Mouse (Mus musculus) kidney, postnatal 0 days (tissue): ENCODE results near the gene Spon2. TPM values are rescaled to one million over a fixed set of nuclear protein-coding genes. Genes with fewer than 3 reads are reported as not detected.

Source experiments
- ATAC-seq: fragments of 200-750 bp; cut with Nextera tagmentation; replicated peaks from 2 replicates; pipeline ENCODE4 v1.8.0; 2017; ENCODE audit warnings: low read depth, moderate number of reproducible peaks, moderate TSS enrichment, moderate library complexity; ENCODE audit not compliant: low FRiP score
- DNase-seq: peaks from one replicate; pipeline ENCODE4 v3.0.0-alpha.2; 2016; ENCODE audit warnings: low spot score
- H3K27ac ChIP-seq: fragments of 300-500 bp; sonication (generic); 2 replicates; pipeline ENCODE4 v1.5.1; 2014; ENCODE audit warnings: mild to moderate bottlenecking
- H3K27me3 ChIP-seq: fragments of 300-500 bp; sonication (generic); 2 replicates; pipeline ENCODE4 v1.6.1; 2014; ENCODE audit warnings: low read length, mixed read lengths; ENCODE audit not compliant: insufficient read depth
- H3K36me3 ChIP-seq: fragments of 300-500 bp; sonication (generic); 2 replicates; pipeline ENCODE4 v1.6.1; 2014; ENCODE audit warnings: low read length, mixed read lengths; ENCODE audit not compliant: insufficient read depth
- H3K4me1 ChIP-seq: fragments of 300-500 bp; sonication (generic); replicated peaks from 2 replicates; pipeline ENCODE4 v1.6.1; 2014; ENCODE audit warnings: antibody characterized with exemption, low read length, mixed read lengths; ENCODE audit not compliant: insufficient read depth
- H3K4me2 ChIP-seq: fragments of 300-500 bp; sonication (generic); 2 replicates; pipeline ENCODE4 v1.6.1; 2014; ENCODE audit warnings: mild to moderate bottlenecking, low read length, moderate library complexity, mixed read lengths
- H3K4me3 ChIP-seq: fragments of 300-500 bp; sonication (generic); replicated peaks from 2 replicates; pipeline ENCODE4 v1.5.1; 2014; ENCODE audit warnings: low read depth, low read length
- H3K9ac ChIP-seq: fragments of 300-500 bp; sonication (generic); 2 replicates; pipeline ENCODE4 v1.6.1; 2014; ENCODE audit warnings: low read depth, low read length
- H3K9me3 ChIP-seq: fragments of 300-500 bp; sonication (generic); replicated peaks from 2 replicates; pipeline ENCODE4 v1.6.1; 2016; ENCODE audit warnings: low read length, inconsistent platforms, mixed read lengths
- CTCF ChIP-seq: IDR thresholded peaks from 2 replicates; pipeline ENCODE4 v1.5.1; 2016; ENCODE audit warnings: antibody characterized with exemption, low read depth, mild to moderate bottlenecking, moderate library complexity
- WGBS: fragments of 180-500 bp; shearing (Covaris S2); extraction: QIAGEN DNeasy Blood & Tissue Kit; methylation state at CpG from one replicate; pipeline ENCODE4 v1.1.7; 2014; 5-methylcytosine and 5-hydroxymethylcytosine counted together
- polyA plus RNA-seq: library from polyadenylated mRNA; unstranded; fragments of >200 nt; fragmentation: Nextera tagmentation; extraction: Ambion mirVana; gene quantifications from 2 replicates; pipeline ENCODE4 v1.2.1, GENCODE M21; 2015

The Spon2 gene
- polyA plus RNA-seq, 1 experiment from 2014 or later, result 6.7 TPM

DNA sequence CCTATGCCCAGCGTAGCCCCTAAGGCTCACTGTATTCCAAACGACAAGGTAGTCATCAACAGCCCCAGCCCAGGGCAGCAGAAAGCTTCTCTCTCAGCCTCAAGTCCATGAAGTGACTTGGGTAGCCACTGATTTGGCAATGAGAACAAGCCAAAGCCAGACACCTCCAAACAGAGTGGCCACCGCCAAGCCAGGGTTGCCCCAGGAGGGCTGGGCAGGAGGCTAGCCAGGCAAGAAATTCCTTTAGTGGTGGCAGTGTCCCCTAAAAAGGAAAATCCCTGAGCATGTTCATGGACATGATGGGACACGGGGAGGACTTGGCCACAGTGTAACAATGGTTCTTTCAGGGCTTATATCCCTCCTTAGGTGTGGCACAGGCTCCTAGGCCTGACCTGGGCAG, 1.6 kb upstream of the Spon2 start:
- Histone ChIP-seq H3K9me3 (no peaks in the 10 kb centered on the region), H3K4me1 (peaks cover 4% of the 10 kb centered on the region; the same call in 1 of the 2 replicates), H3K27me3 (no peaks in the 10 kb centered on the region), H3K36me3 (no peaks in the 10 kb centered on the region), H3K4me2 (no peak overlapping the region), H3K9ac (no peak overlapping the region), H3K27ac (no peak overlapping the region), H3K4me3 (no peak overlapping the region)
- TF ChIP-seq CTCF, result no peak
- WGBS, result 95% methylated on average over 4 of the region's 4 CpGs
- ATAC-seq (no peak), DNase-seq (no peak)

GRCm38 (mm10) chr5:33218746-33219449, 643 bp upstream of the Spon2 start:
- TF ChIP-seq CTCF, result no peak
- Histone ChIP-seq H3K9ac (no peak overlapping the region), H3K4me2 (no peak overlapping the region), H3K4me1 (peaks cover 4% of the 10 kb centered on the region; the same call in 1 of the 2 replicates), H3K27me3 (no peaks in the 10 kb centered on the region), H3K36me3 (no peaks in the 10 kb centered on the region), H3K4me3 (no peak overlapping the region), H3K27ac (0 out of 2 replicates have a peak overlapping the region, but pooled peaks have one; percentile 36), H3K9me3 (no peaks in the 10 kb centered on the region)
- ATAC-seq (no peak), DNase-seq (peak; percentile 55)
- WGBS, result 74% methylated on average over 20 of the region's 20 CpGs

- H3K4me1 ChIP-seq, result peaks cover 4% of the 10 kb centered on the region; the same call in 1 of the 2 replicates
- no peak overlapping the region for H3K4me3 ChIP-seq
- no peak for TF ChIP-seq CTCF
- WGBS, result 72% methylated on average over 3 of the region's 3 CpGs
- H3K27ac ChIP-seq, result no peak overlapping the region
- no peak overlapping the region for H3K9ac ChIP-seq
- DNase-seq, result no peak
- H3K4me2 ChIP-seq, result no peak overlapping the region
- H3K36me3 ChIP-seq, result no peaks in the 10 kb centered on the region
- no peaks in the 10 kb centered on the region for H3K9me3 ChIP-seq
- H3K27me3 ChIP-seq, result no peaks in the 10 kb centered on the region
- ATAC-seq, result peak; percentile 30; the same call in 1 of the 2 replicates
Measured at GRCm38 (mm10) chr5:33217663-33218062, 592 bp downstream of the Spon2 start.

DNA sequence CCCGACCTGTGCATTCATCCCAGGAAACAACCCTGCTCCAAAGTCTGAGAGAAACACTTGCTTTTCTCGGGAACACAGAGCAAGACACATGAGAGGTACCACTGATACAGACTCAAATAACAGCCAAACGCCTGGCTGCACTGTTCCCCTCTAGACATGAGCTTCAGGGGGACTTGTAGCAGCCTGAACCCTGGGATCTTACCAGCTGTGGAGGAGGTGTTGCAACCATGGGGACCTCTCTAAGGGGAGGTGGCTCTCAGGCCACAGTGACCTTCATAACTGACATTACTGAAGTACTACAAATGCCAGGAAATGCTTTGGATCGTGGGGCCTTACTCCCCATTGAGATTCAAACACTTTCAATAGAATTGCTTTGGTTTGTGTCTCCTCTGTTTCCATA, 3.5 kb downstream of the Spon2 start:
- no peaks in the 10 kb centered on the region for H3K4me1 ChIP-seq
- H3K4me2 ChIP-seq, result no peak overlapping the region
- WGBS, result 62% methylated on average over 4 of the region's 4 CpGs
- no peaks in the 10 kb centered on the region for H3K27me3 ChIP-seq
- no peak for ATAC-seq
- H3K36me3 ChIP-seq, result no peaks in the 10 kb centered on the region
- H3K9ac ChIP-seq, result no peak overlapping the region
- no peak for DNase-seq
- H3K27ac ChIP-seq, result no peak overlapping the region
- no peak overlapping the region for H3K4me3 ChIP-seq
- TF ChIP-seq CTCF, result no peak
- no peaks in the 10 kb centered on the region for H3K9me3 ChIP-seq

DNA sequence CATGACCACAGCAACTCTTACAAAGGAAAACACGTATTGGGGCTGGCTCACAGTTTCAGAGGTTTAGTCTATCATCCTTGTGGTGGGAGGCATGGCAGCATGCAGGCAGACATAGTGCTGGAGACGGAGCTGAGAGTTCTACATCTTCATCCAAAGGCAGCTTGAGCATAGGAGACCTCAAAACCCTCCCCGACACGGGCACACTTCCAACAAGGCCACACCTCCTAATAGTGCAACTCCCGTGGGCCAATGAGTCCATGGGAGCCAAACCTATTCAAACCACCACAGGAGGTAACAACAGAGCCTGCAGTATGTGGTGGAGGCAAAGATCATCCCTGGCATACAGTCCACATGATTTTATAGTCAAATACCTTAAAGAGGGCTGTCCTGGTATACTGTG, 7.0 kb downstream of the Spon2 start:
- no peaks in the 10 kb centered on the region for H3K27me3 ChIP-seq
- TF ChIP-seq CTCF, result no peak
- H3K4me1 ChIP-seq, result no peaks in the 10 kb centered on the region
- no peak overlapping the region for H3K9ac ChIP-seq
- no peaks in the 10 kb centered on the region for H3K9me3 ChIP-seq
- no peak overlapping the region for H3K4me3 ChIP-seq
- H3K4me2 ChIP-seq, result no peak overlapping the region
- 83% methylated on average over 5 of the region's 5 CpGs for WGBS
- no peak for DNase-seq
- no peak for ATAC-seq
- H3K27ac ChIP-seq, result no peak overlapping the region
- H3K36me3 ChIP-seq, result no peaks in the 10 kb centered on the region

- H3K4me2 ChIP-seq, result no peak overlapping the region
- H3K4me3 ChIP-seq, result no peak overlapping the region
- H3K27ac ChIP-seq, result no peak overlapping the region
- H3K27me3 ChIP-seq, result no peaks in the 10 kb centered on the region
- no peaks in the 10 kb centered on the region for H3K36me3 ChIP-seq
- ATAC-seq (no peak), DNase-seq (no peak)
- no peaks in the 10 kb centered on the region for H3K4me1 ChIP-seq
- no peak overlapping the region for H3K9ac ChIP-seq
- 87% methylated on average over 3 of the region's 3 CpGs for WGBS
- H3K9me3 ChIP-seq, result no peaks in the 10 kb centered on the region
- TF ChIP-seq CTCF, result no peak
Measured at GRCm38 (mm10) chr5:33210515-33210914, 7.7 kb downstream of the Spon2 start.
